Mouse (Mus musculus) liver, embryonic 14.5 days (tissue): ENCODE measurements around the gene Sla2. TPM values are rescaled to one million over a fixed set of nuclear protein-coding genes. Genes with fewer than 3 reads are reported as not detected.
"Not testable (repeated sequence)": the region's sequence is repeated elsewhere in the genome, so short reads cannot be mapped to it uniquely, and the experiment has no call there.

Source experiments
- ATAC-seq: fragments of 200-750 bp; cut with Nextera tagmentation; 2 replicates; pipeline ENCODE4 v1.8.0; 2017; ENCODE audit warnings: moderate number of reproducible peaks, mild to moderate bottlenecking, moderate library complexity; ENCODE audit not compliant: insufficient read depth
- DNase-seq, 3 experiments: peaks; one replicate each; pipeline ENCODE4 v3.0.0-alpha.2; 2012 to 2013; ENCODE audit warnings: low read depth in 3 of 3, low spot score in 3 of 3
- H3K27ac ChIP-seq: fragments of 300-500 bp; sonication (generic); 2 replicates; pipeline ENCODE4 v1.5.1; 2014; ENCODE audit warnings: moderate library complexity, mild to moderate bottlenecking, control low read depth, inconsistent platforms
- H3K27me3 ChIP-seq: fragments of 300-500 bp; sonication (generic); 2 replicates; pipeline ENCODE4 v1.6.1; 2014; ENCODE audit warnings: mild to moderate bottlenecking, low read length, moderate library complexity; ENCODE audit not compliant: control insufficient read depth, insufficient read depth
- H3K36me3 ChIP-seq: fragments of 300-500 bp; sonication (generic); replicated peaks from 2 replicates; pipeline ENCODE4 v1.6.1; 2014; ENCODE audit warnings: low read depth; ENCODE audit not compliant: control insufficient read depth, insufficient read depth
- H3K4me1 ChIP-seq, 2 experiments: fragments of 200-500 bp in 1 of 2; fragments of 300-500 bp in 1 of 2; sonication (generic) in 1 of 2; replicated peaks; 2 replicates each; pipeline ENCODE4 v1.6.1; 2012 to 2014; ENCODE audit warnings: antibody characterized with exemption in 1 of 2, inconsistent platforms in 1 of 2, low read length in 1 of 2; ENCODE audit not compliant: control insufficient read depth in 2 of 2, insufficient read depth in 2 of 2
- H3K4me2 ChIP-seq: fragments of 300-500 bp; sonication (generic); 2 replicates; pipeline ENCODE4 v1.6.1; 2014; ENCODE audit warnings: low read depth, mild to moderate bottlenecking, control low read depth, moderate library complexity
- H3K4me3 ChIP-seq, 2 experiments: fragments of 200-500 bp in 1 of 2; fragments of 300-500 bp in 1 of 2; sonication (generic) in 1 of 2; 2 replicates each; pipeline ENCODE4 v1.5.1; 2012 to 2014; ENCODE audit warnings: low read depth in 2 of 2, low read length in 2 of 2, mild to moderate bottlenecking in 2 of 2, control low read depth in 1 of 2, inconsistent platforms in 1 of 2, moderate library complexity in 1 of 2; ENCODE audit not compliant: insufficient read depth in 1 of 2
- H3K9ac ChIP-seq: fragments of 300-500 bp; sonication (generic); replicated peaks from 2 replicates; pipeline ENCODE4 v1.6.1; 2014; ENCODE audit warnings: mild to moderate bottlenecking, control low read depth, moderate library complexity
- H3K9me3 ChIP-seq: fragments of 300-500 bp; sonication (generic); 2 replicates; pipeline ENCODE4 v1.6.1; 2016; ENCODE audit warnings: low read length, mixed read lengths; ENCODE audit not compliant: control insufficient read depth
- CTCF ChIP-seq: IDR thresholded peaks from 2 replicates; pipeline ENCODE4 v1.5.1; 2016; ENCODE audit warnings: antibody characterized with exemption, low read depth, control low read depth
- EP300 ChIP-seq: IDR thresholded peaks from 2 replicates; pipeline ENCODE4 v1.6.1; 2016; ENCODE audit warnings: antibody characterized with exemption, low read depth
- WGBS: fragments of 180-500 bp; shearing (Covaris S2); extraction: QIAGEN DNeasy Blood & Tissue Kit; methylation state at CpG from one replicate; pipeline ENCODE4 v1.1.7; 2014; ENCODE audit not compliant: insufficient replicate concordance; 5-methylcytosine and 5-hydroxymethylcytosine counted together
- polyA plus RNA-seq, 2 experiments: library from polyadenylated mRNA; depleted of rRNA in 1 of 2; stranded (reverse) in 1 of 2; unstranded in 1 of 2; fragments of >200 nt; fragmentation: Nextera tagmentation in 1 of 2; extraction: Ambion mirVana in 1 of 2; gene quantifications; 2 replicates each; pipeline versions ENCODE4 v1.2.1 to v1.2.3; 2012 to 2014

The Sla2 gene
- polyA plus RNA-seq, 2 experiments: 0.90 to 1.4 TPM

GRCm38 (mm10) chr2:156892240-156892639 lies 5.2 kb upstream of the Sla2 start:
- WGBS: 56% methylated on average over 3 of the region's 3 CpGs
- Histone ChIP-seq H3K36me3 (no peaks in the 10 kb centered on the region), H3K27me3 (no peaks in the 10 kb centered on the region), H3K9me3 (no peaks in the 10 kb centered on the region), H3K4me2 (no peak overlapping the region), H3K9ac (no peak overlapping the region), H3K27ac (no peak overlapping the region), H3K4me3 (no peak overlapping the region), H3K4me1 (peaks cover 9 to 10% of the 10 kb centered on the region in 2 experiments)
- TF ChIP-seq CTCF (no peak), EP300 (no peak)
- DNase-seq: no peak
- ATAC-seq: no peak

- H3K9me3 ChIP-seq: no peaks in the 10 kb centered on the region
- H3K4me1 ChIP-seq: peaks cover 16 to 19% of the 10 kb centered on the region in 2 experiments
- no peak for ATAC-seq
- no peak overlapping the region for H3K4me3 ChIP-seq
- H3K36me3 ChIP-seq: no peaks in the 10 kb centered on the region
- 46% methylated on average over 3 of the region's 3 CpGs for WGBS
- TF ChIP-seq EP300: no peak
- no peak for TF ChIP-seq CTCF
- no peak overlapping the region for H3K27ac ChIP-seq
- DNase-seq: no peak
- H3K4me2 ChIP-seq: no peak overlapping the region
- no peaks in the 10 kb centered on the region for H3K27me3 ChIP-seq
- H3K9ac ChIP-seq: no peak overlapping the region
Observed at GRCm38 (mm10) chr2:156888490-156888889, 1.5 kb upstream of the Sla2 start.

GRCm38 (mm10) chr2:156886084-156886631 lies 834 bp downstream of the Sla2 start:
- no peak overlapping the region for H3K4me2 ChIP-seq
- TF ChIP-seq EP300: no peak
- no peak for TF ChIP-seq CTCF
- no peak for ATAC-seq
- no peak overlapping the region for H3K4me3 ChIP-seq
- DNase-seq: no peak
- no peaks in the 10 kb centered on the region for H3K36me3 ChIP-seq
- 46% methylated on average over 10 of the region's 10 CpGs for WGBS
- peaks cover 36 to 42% of the 10 kb centered on the region in 2 experiments for H3K4me1 ChIP-seq
- no peak overlapping the region for H3K27ac ChIP-seq
- H3K27me3 ChIP-seq: no peaks in the 10 kb centered on the region
- no peaks in the 10 kb centered on the region for H3K9me3 ChIP-seq
- H3K9ac ChIP-seq: no peak overlapping the region

DNA sequence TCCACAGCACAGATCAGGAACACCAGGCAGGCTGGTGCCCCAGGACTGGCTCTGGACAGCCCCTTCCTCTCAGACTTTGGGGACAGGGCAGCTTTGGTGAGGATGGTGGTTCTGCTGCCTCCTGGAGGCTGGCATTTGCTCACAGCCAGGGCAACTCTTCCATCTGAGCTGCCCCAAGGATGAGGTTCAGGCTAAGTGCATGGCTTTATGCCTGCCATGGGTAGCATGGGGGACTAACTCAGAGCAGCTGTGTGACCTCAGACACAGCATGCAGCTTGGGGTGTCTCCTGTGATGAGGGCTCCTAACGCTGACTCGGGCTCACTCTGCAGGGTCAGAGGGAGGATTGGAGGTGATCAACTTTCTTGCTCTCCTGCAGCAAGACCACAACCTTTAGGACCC lies 1.3 kb downstream of the Sla2 start:
- H3K4me2 ChIP-seq, H3K36me3 ChIP-seq, DNase-seq, H3K27ac ChIP-seq, H3K9me3 ChIP-seq, H3K4me3 ChIP-seq, H3K27me3 ChIP-seq, ATAC-seq, H3K9ac ChIP-seq: not testable (repeated sequence)
- WGBS: 61% methylated on average over 2 of the region's 2 CpGs
- peak; percentile 32 for TF ChIP-seq CTCF
- H3K4me1 ChIP-seq: peaks cover 36 to 42% of the 10 kb centered on the region in 2 experiments

- WGBS: 51% methylated on average over 10 of the region's 10 CpGs
- ATAC-seq (peak; percentile 25), DNase-seq (peak in 2 of 3 experiments; percentile 49 to 64)
- TF ChIP-seq EP300 (no peak), CTCF (no peak)
- Histone ChIP-seq H3K4me3 (no peak overlapping the region), H3K27ac (peak overlapping the region; percentile 62), H3K4me2 (peak overlapping the region; percentile 54), H3K4me1 (peaks cover 40 to 44% of the 10 kb centered on the region in 2 experiments), H3K9ac (peak overlapping the region; percentile 43), H3K9me3 (no peaks in the 10 kb centered on the region), H3K36me3 (no peaks in the 10 kb centered on the region), H3K27me3 (no peaks in the 10 kb centered on the region)
Observed at GRCm38 (mm10) chr2:156884396-156885211, 2.4 kb downstream of the Sla2 start.
